Mouse (Mus musculus) spleen, adult 2 months (tissue): ENCODE measurements at regions not wholly inside any gene's neighbourhood (a gene's known extent, or its start where the extent isn't known, plus 50 kb on each side); places are given as distances from the start of the nearest gene placed in this dataset.

Experiments used
- CTCF ChIP-seq: fragments of 200-500 bp; IDR thresholded peaks from 2 replicates; pipeline ENCODE4 v1.5.1; 2011; ENCODE audit warnings: mild to moderate bottlenecking, inconsistent platforms; ENCODE audit not compliant: insufficient read depth, insufficient read length, insufficient replicate concordance; ENCODE audit errors: extremely low read depth
- POLR2A ChIP-seq: fragments of 200-500 bp; IDR thresholded peaks from 2 replicates; pipeline ENCODE4 v1.6.1; 2011; ENCODE audit warnings: low read depth, low read length, inconsistent platforms

GRCm38 (mm10) chr9:31983759-31984586 is 70.7 kb upstream of the Barx2 start:
- TF ChIP-seq POLR2A (no peak), CTCF (no peak)
